Mouse (Mus musculus) neural tube, embryonic 10.5 days (tissue): ENCODE results near the gene Gm5460.

Experiments used
- DNase-seq: peaks from one replicate; pipeline ENCODE4 v3.0.0-alpha.2; 2017; ENCODE audit warnings: low spot score; ENCODE audit errors: extremely low spot score

Gene Gm5460

GRCm38 (mm10) chr14:34016381-34016780 is at the start of gene Gm5460:
Gene Gm5460 (plus strand): TSS chr14:34016758.
- no peak for DNase-seq

- no peak for DNase-seq
Observed at GRCm38 (mm10) chr14:33972679-33973078, 43.9 kb upstream of the Gm5460 start.

GRCm38 (mm10) chr14:33974752-33975151 is 41.8 kb upstream of the Gm5460 start:
- DNase-seq, result no peak

- no peak for DNase-seq
Observed at GRCm38 (mm10) chr14:33977748-33978147, 38.8 kb upstream of the Gm5460 start.

GRCm38 (mm10) chr14:33978604-33979059 is 37.9 kb upstream of the Gm5460 start, which contains the start of gene Zfp488:
Gene Zfp488 (minus strand): TSS chr14:33978764.
- DNase-seq, result peak; percentile 41

GRCm38 (mm10) chr14:33989201-33989600 is 27.4 kb upstream of the Gm5460 start:
- DNase-seq, result no peak

GRCm38 (mm10) chr14:33991971-33992370 is 24.6 kb upstream of the Gm5460 start:
- DNase-seq, result no peak

GRCm38 (mm10) chr14:33993051-33993450 is 23.5 kb upstream of the Gm5460 start:
- no peak for DNase-seq

- no peak for DNase-seq
Observed at GRCm38 (mm10) chr14:33993521-33994289, 22.9 kb upstream of the Gm5460 start.

GRCm38 (mm10) chr14:33997427-33997826 is 19.1 kb upstream of the Gm5460 start:
- DNase-seq, result no peak

- DNase-seq, result no peak
Observed at GRCm38 (mm10) chr14:34000076-34000475, 16.5 kb upstream of the Gm5460 start.

- no peak for DNase-seq
Observed at GRCm38 (mm10) chr14:34001445-34001844, 15.1 kb upstream of the Gm5460 start.

- no peak for DNase-seq
Observed at GRCm38 (mm10) chr14:34002358-34002757, 14.2 kb upstream of the Gm5460 start.

GRCm38 (mm10) chr14:34015063-34015462 is 1.5 kb upstream of the Gm5460 start, which contains the start of gene Gm30083:
Gene Gm30083 (minus strand): TSS chr14:34015182.
- no peak for DNase-seq

GRCm38 (mm10) chr14:34016938-34017337 is 380 bp downstream of the Gm5460 start:
- DNase-seq, result no peak

- no peak for DNase-seq
Observed at GRCm38 (mm10) chr14:34026710-34027109, 10.2 kb downstream of the Gm5460 start.

- no peak for DNase-seq
Observed at GRCm38 (mm10) chr14:34033841-34034610, 17.5 kb downstream of the Gm5460 start.

- DNase-seq, result no peak
Observed at GRCm38 (mm10) chr14:34041241-34041640, 24.7 kb downstream of the Gm5460 start.

GRCm38 (mm10) chr14:34043341-34043740 is 26.8 kb downstream of the Gm5460 start:
- DNase-seq, result no peak

- DNase-seq, result no peak
Observed at GRCm38 (mm10) chr14:34050101-34050779, 33.7 kb downstream of the Gm5460 start.

- DNase-seq, result no peak
Observed at GRCm38 (mm10) chr14:34052516-34052915, 36.0 kb downstream of the Gm5460 start, which contains the start of gene Antxrl. Gene Antxrl (plus strand): TSS chr14:34052707.

- DNase-seq, result no peak
Observed at GRCm38 (mm10) chr14:34071665-34072064, 55.1 kb downstream of the Gm5460 start.
